In genomic region chr15:89431806-89432205, GRCm38 (mm10) we compare ENCODE assay signal across 20 mouse cellular contexts. TPM values are rescaled to one million over a fixed set of nuclear protein-coding genes. Genes with fewer than 3 reads are reported as not detected.
DNase-seq lines count a peak whose midpoint lies in the region; ATAC-seq and TF ChIP-seq lines count a peak whose summit lies in the region.
"Had no signal": no experiment of that assay in that cellular context is flagged by ENCODE, and none has a peak within 500 bp of the region (broad histone marks: within the 10 kb centered on the region; RNA-seq: fewer than 3 reads in every experiment).

No protein-coding gene starts in this region.

- no peaks in the 10 kb centered on the region for H3K9me3 ChIP-seq in intestine, embryonic 16.5 days (ENCODE audit: control insufficient read depth, low read length)
- H3K9me3 ChIP-seq in intestine, postnatal 0 days (ENCODE audit: control insufficient read depth), result no peaks in the 10 kb centered on the region
- H3K9me3 ChIP-seq in neural tube, embryonic 13.5 days, result no peaks in the 10 kb centered on the region
- H3K9me3 ChIP-seq: embryonic facial prominence, embryonic 10.5 days; forebrain, embryonic 13.5 days; heart, embryonic 15.5 days; hindbrain, embryonic 10.5 days; intestine, embryonic 15.5 days had no signal

- TF ChIP-seq CTCF in intestine, postnatal 0 days (IDR thresholded peaks at IDR 0.05; ENCODE audit: low read depth), result no peak

- no peaks in the 10 kb centered on the region for H3K27me3 ChIP-seq in intestine, embryonic 16.5 days (replicated peaks; ENCODE audit: control insufficient read depth, insufficient read depth, low read length)
- no peaks in the 10 kb centered on the region for H3K27me3 ChIP-seq in intestine, postnatal 0 days (replicated peaks; ENCODE audit: control insufficient read depth, insufficient read depth, low read length)
- H3K27me3 ChIP-seq in neural tube, embryonic 13.5 days, result no peaks in the 10 kb centered on the region
- H3K27me3 ChIP-seq: forebrain, embryonic 13.5 days; heart, embryonic 15.5 days; intestine, embryonic 15.5 days had no signal

- no peak overlapping the region for H3K9ac ChIP-seq in intestine, embryonic 16.5 days (ENCODE audit: low read depth, low read length)
- no peak overlapping the region for H3K9ac ChIP-seq in intestine, postnatal 0 days (ENCODE audit: low read depth, low read length)
- 0 out of 2 replicates have a peak overlapping the region, but pooled peaks have one; percentile 3 for H3K9ac ChIP-seq in neural tube, embryonic 13.5 days
- H3K9ac ChIP-seq: forebrain, embryonic 13.5 days; heart, embryonic 15.5 days; hindbrain, embryonic 14.5 days; intestine, embryonic 15.5 days had no signal

- H3K4me3 ChIP-seq in intestine, embryonic 16.5 days (ENCODE audit: low read length), result no peak overlapping the region
- no peak overlapping the region for H3K4me3 ChIP-seq in intestine, postnatal 0 days (ENCODE audit: low read depth, low read length)
- no peak overlapping the region for H3K4me3 ChIP-seq in neural tube, embryonic 13.5 days
- H3K4me3 ChIP-seq: embryonic facial prominence, embryonic 10.5 days; forebrain, embryonic 13.5 days; gastrocnemius, adult 2 months; heart, embryonic 15.5 days; hindbrain, embryonic 10.5 days; intestine, embryonic 15.5 days had no signal

- 0 out of 2 replicates have a peak overlapping the region, but pooled peaks have one; percentile 25 for H3K27ac ChIP-seq in intestine, embryonic 16.5 days (ENCODE audit: low read length)
- no peak overlapping the region for H3K27ac ChIP-seq in intestine, postnatal 0 days (ENCODE audit: low read depth, low read length)
- H3K27ac ChIP-seq in neural tube, embryonic 13.5 days (replicated peaks), result no peak overlapping the region
- H3K27ac ChIP-seq: embryonic facial prominence, embryonic 10.5 days; forebrain, embryonic 13.5 days; gastrocnemius, adult 2 months; heart, embryonic 15.5 days; hindbrain, embryonic 10.5 days; hindbrain, embryonic 14.5 days; intestine, embryonic 15.5 days had no signal

- 94% methylated on average over 6 of the region's 6 CpGs for WGBS in intestine, embryonic 16.5 days
- 94% methylated on average over 6 of the region's 6 CpGs for WGBS in intestine, postnatal 0 days
- WGBS in neural tube, embryonic 13.5 days, result 94% methylated on average over 6 of the region's 6 CpGs

- peak; percentile 44 for DNase-seq in cerebellum, adult 9-10 months
- DNase-seq in cerebellum, adult 11 months, result no peak
- no peak for DNase-seq in neural tube, embryonic 10.5 days (ENCODE audit: extremely low spot score, low spot score)
- DNase-seq in urinary bladder, postnatal 14 days (ENCODE audit: low spot score), result no peak
- DNase-seq: adrenal gland, adult 2 months; adrenal gland, postnatal 25 days; gastrocnemius, adult 2 months; gastrocnemius, postnatal 25 days; heart, postnatal 14 days had no signal

- no peaks in the 10 kb centered on the region for H3K36me3 ChIP-seq in intestine, embryonic 16.5 days (ENCODE audit: control insufficient read depth, insufficient read depth, low read length)
- H3K36me3 ChIP-seq in intestine, postnatal 0 days (ENCODE audit: control insufficient read depth, insufficient read depth), result peaks cover 9% of the 10 kb centered on the region
- H3K36me3 ChIP-seq in neural tube, embryonic 13.5 days, result peaks cover 11% of the 10 kb centered on the region

- H3K4me1 ChIP-seq in intestine, embryonic 16.5 days (ENCODE audit: control insufficient read depth, insufficient read depth, low read length), result peaks cover 9% of the 10 kb centered on the region
- peaks cover 8% of the 10 kb centered on the region; the same call in 1 of the 2 replicates for H3K4me1 ChIP-seq in intestine, postnatal 0 days (replicated peaks; ENCODE audit: control insufficient read depth, insufficient read depth, low read length)
- H3K4me1 ChIP-seq in neural tube, embryonic 13.5 days (replicated peaks), result peaks cover 30% of the 10 kb centered on the region

- H3K4me2 ChIP-seq in intestine, embryonic 16.5 days (ENCODE audit: low read depth, low read length), result no peak overlapping the region
- no peak overlapping the region for H3K4me2 ChIP-seq in intestine, postnatal 0 days (replicated peaks; ENCODE audit: low read depth)
- H3K4me2 ChIP-seq in neural tube, embryonic 13.5 days, result no peak overlapping the region
- H3K4me2 ChIP-seq: forebrain, embryonic 13.5 days; heart, embryonic 11.5 days; heart, embryonic 15.5 days; intestine, embryonic 15.5 days had no signal

- ATAC-seq in intestine, embryonic 16.5 days, result no peak
- ATAC-seq in intestine, postnatal 0 days, result no peak
- ATAC-seq in neural tube, embryonic 13.5 days (ENCODE audit: low read depth), result no peak
- ATAC-seq: forebrain, embryonic 13.5 days; intestine, embryonic 15.5 days had no signal

RNA-seq across cellular contexts. Expression of gene Chkb, which starts 2.1 kb away (rescaled TPM):
- 63.7 and 67.0 TPM in 2 replicates for polyA plus RNA-seq in intestine, embryonic 16.5 days (2015; fragmentation: Nextera tagmentation; extraction: Ambion mirVana)
- polyA plus RNA-seq in intestine, postnatal 0 days (2015; fragmentation: Nextera tagmentation; extraction: Ambion mirVana), result 85.8 and 92.3 TPM in 2 replicates
- 81.4 and 82.2 TPM in 2 replicates for polyA plus RNA-seq in neural tube, embryonic 13.5 days (2015; fragmentation: Nextera tagmentation; extraction: Ambion mirVana)

RNA-seq across cellular contexts. Expression of gene Gm44502, which starts 2.3 kb away (rescaled TPM):
- not detected in 2 replicates for polyA plus RNA-seq in intestine, embryonic 16.5 days (2015; fragmentation: Nextera tagmentation; extraction: Ambion mirVana)
- polyA plus RNA-seq in intestine, postnatal 0 days (2015; fragmentation: Nextera tagmentation; extraction: Ambion mirVana), result not detected in 2 replicates
- polyA plus RNA-seq in neural tube, embryonic 13.5 days (2015; fragmentation: Nextera tagmentation; extraction: Ambion mirVana), result 0.17 TPM in 1 of 2 replicates, not detected in the other
- polyA plus RNA-seq: embryonic facial prominence, embryonic 10.5 days; embryonic facial prominence, embryonic 14.5 days; forebrain, embryonic 13.5 days; hindbrain, embryonic 10.5 days; hindbrain, embryonic 14.5 days; intestine, embryonic 15.5 days had no signal

RNA-seq across cellular contexts. Expression of gene C730034F03Rik, which starts 2.4 kb away (rescaled TPM):
- 2.6 and 3.2 TPM in 2 replicates for polyA plus RNA-seq in intestine, embryonic 16.5 days (2015; fragmentation: Nextera tagmentation; extraction: Ambion mirVana)
- 1.1 and 1.3 TPM in 2 replicates for polyA plus RNA-seq in intestine, postnatal 0 days (2015; fragmentation: Nextera tagmentation; extraction: Ambion mirVana)
- polyA plus RNA-seq in neural tube, embryonic 13.5 days (2015; fragmentation: Nextera tagmentation; extraction: Ambion mirVana), result 6.1 and 7.3 TPM in 2 replicates

RNA-seq across cellular contexts. Expression of gene Cpt1b, which starts 6.1 kb away (rescaled TPM):
- polyA plus RNA-seq in intestine, embryonic 16.5 days (2015; fragmentation: Nextera tagmentation; extraction: Ambion mirVana), result 0.49 and 0.72 TPM in 2 replicates
- 0.43 and 0.46 TPM in 2 replicates for polyA plus RNA-seq in intestine, postnatal 0 days (2015; fragmentation: Nextera tagmentation; extraction: Ambion mirVana)
- 0.73 and 1.7 TPM in 2 replicates for polyA plus RNA-seq in neural tube, embryonic 13.5 days (2015; fragmentation: Nextera tagmentation; extraction: Ambion mirVana)

RNA-seq across cellular contexts. Expression of gene Syce3, which starts 21.5 kb away (rescaled TPM):
- 0.92 and 1.1 TPM in 2 replicates for polyA plus RNA-seq in intestine, embryonic 16.5 days (2015; fragmentation: Nextera tagmentation; extraction: Ambion mirVana)
- 3.4 and 5.0 TPM in 2 replicates for polyA plus RNA-seq in intestine, postnatal 0 days (2015; fragmentation: Nextera tagmentation; extraction: Ambion mirVana)
- polyA plus RNA-seq in neural tube, embryonic 13.5 days (2015; fragmentation: Nextera tagmentation; extraction: Ambion mirVana), result not detected in 2 replicates
- polyA plus RNA-seq: adrenal gland, adult 2 months; embryonic facial prominence, embryonic 10.5 days; embryonic facial prominence, embryonic 14.5 days; forebrain, embryonic 13.5 days; heart, embryonic 11.5 days; heart, embryonic 15.5 days; hindbrain, embryonic 10.5 days; hindbrain, embryonic 14.5 days; intestine, embryonic 15.5 days had no signal
